Mouse (Mus musculus): ENCODE measurements around the gene Mgmt.

Gene Mgmt

DNA sequence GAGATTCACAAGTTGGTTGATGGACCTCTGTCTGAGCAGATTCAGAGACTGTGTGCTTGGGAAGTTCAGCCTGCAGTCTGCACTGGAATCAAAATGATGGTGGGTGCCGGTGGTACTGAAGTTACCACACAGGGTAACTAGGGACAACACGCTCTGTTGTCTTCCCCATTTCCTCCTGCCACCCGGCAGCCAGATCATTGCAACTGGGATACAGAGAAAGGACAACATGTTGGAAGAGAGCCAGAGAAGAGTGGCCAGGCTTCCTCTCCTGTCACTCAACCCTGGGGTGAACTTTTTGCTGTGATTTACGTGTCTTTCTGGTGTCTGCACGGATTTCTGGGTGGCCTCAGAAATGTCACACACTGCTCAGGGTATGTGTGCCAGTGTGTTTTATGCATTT, 107.4 kb downstream of the Mgmt start:
- no peak for DNase-seq (ENCODE audit: low spot score in 2 of 2)

DNA sequence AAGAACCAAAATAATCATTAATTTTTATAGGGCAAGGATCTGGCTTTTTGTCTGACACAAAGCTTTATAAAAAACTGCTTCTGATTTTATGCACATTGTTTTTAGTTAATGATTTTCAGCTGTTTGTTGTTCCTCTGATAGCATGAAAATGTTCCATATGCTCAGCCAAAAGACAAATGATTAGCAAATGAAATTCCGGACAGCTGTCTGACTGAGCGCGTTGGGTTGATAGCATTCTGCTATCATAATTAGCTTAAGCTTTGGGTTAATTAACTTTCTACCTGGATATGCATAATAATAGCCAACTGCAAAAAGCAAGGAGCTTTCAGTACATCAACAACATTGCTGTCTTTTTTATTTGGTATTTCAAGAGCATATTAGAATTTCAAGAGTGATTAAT, 108.0 kb downstream of the Mgmt start:
- DNase-seq (ENCODE audit: low spot score in 2 of 2): no peak

DNA sequence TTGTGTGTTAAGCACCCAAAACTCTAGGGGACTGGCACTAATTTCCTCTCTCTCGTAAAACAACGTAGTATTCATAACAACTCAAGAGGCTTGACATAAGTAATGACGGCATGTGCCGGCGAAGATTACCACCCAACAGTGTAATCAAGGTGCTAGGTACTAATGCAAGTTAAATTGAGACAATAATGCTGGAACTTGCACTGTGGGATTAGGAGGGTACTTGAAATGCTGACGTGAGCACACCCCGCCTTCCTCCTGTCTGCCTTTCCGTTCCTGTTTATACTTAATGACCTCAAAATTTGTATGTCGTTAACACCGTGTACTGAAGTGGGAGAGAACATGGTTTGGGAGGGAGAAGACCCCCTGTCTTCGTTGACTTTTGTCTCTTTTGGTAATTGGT, 110.9 kb downstream of the Mgmt start:
- no peak for DNase-seq (ENCODE audit: low spot score in 2 of 2)

DNA sequence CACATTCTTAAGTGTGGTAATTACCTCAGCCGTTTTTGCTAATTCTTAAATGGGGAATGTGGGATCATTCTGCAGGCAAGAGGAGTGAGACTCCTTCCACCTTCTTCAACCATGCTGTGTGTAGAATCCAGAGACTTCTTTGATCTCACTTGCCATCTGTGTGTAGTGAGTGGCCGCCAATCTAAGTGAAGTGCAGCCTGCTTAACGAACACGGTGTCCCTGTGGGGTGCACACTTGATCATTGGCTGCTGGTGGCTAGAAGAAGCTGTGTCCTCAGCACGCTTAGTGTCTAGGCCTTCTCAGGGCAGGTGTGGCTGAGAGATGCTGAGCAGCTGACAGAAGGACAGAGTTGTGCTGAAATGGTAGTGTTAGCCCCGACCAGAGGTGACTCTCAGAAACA, 113.9 kb downstream of the Mgmt start:
- DNase-seq (ENCODE audit: low spot score in 2 of 2): no peak

DNA sequence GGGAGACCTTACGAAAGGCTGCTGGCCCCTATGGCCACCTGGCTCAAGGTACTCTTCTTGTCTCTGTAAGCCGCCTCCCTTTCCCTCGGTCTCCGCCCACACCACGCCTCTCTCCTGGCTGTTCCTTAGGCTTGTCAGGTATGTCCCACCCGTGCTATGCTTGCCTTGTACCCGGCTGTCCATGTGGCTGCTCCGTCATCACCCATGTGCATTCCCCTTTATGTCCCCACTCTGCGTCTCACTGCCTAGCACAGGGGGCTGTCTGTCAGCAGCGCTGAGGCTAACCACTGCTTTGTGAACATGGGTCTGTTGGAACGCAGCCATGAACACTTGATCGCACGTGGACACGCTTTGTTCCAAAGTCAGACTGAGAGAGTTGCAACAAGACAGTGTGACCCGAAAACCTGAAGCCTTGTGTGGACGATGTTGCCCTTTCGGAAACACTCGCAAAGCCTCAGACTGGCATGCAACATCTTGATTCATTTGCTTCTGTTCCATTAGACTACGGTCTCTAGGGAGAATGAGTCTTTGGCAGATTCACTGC, 115.4 kb downstream of the Mgmt start:
- no peak for DNase-seq (ENCODE audit: low spot score in 2 of 2)

DNA sequence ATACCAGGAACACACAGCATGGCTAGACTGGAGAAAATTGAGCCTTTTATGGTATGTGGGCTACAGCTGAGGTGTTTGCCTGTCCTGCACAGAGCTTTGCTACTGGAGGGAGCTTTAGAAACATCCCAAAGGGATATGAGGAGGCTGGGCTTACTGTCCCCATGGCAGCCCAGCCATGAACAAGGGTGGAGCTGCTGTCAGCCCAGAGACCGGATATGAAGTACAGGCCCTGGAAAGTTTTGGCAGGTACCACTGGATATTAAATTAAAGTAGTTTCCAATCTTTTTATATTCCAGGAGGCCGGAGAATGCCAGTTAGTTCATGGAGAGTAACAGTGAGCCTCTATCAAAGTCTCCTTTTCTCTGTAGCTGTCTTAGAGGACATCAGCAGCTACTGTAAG, 116.0 kb downstream of the Mgmt start:
- DNase-seq (ENCODE audit: low spot score in 2 of 2): no peak

DNA sequence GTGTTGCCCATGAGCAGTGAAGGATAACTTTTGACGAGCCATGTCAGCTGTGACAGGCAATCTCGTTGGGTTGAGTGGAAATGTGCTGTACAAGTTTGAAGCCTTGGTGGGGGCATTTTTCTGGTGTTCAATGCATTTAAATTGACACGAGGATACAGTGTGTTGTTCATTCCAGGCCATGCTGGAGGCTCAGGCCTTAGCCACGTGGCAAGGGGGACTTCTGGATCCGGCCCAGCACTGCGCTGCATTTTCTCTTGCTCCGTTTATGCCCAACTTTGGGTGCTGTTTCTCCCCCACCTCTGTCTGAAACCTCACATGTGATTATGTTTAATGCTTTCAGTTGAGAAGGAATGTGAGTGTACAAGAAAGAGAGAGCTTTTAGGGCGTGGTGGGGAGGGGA, 118.3 kb downstream of the Mgmt start:
- DNase-seq (ENCODE audit: low spot score in 2 of 2): no peak

DNA sequence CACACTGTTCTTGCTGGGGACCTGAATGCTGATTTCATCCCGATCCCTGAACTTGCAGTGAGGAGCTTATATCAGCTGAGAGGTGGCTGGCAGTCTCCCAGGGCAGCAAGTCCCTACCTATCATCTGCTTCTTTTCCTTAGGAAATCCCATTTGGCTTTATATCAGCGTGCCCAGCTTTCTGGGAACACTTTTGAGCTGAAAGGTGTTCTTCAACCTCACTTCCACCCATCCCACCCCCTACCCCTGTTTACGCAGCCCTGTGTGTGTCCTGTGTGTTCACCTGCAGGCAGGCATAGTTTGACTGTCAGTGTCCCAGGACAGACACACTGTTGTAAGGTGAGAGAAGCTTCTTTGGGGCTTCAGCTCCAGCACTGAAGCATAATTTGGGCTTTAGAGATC, 119.0 kb downstream of the Mgmt start:
- no peak for DNase-seq (ENCODE audit: low spot score in 2 of 2)

DNA sequence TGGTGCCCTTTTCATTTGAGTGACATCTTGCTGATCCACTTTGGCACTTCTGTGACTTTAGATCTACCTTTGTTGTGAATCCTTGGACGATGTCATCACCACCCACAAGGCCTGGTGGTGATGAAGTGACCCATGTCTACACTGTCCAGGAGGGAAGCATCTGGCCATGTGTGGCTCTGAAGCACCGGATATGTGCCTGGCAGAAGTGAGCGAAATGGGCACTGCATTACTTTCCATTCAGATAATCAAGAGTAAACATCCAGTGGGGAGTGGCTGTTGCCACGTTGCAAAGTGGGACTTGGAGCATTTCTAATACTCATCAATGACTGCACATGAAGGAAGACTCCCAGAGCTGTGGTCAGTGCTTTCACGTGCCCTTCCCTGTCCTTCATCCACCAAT, 124.2 kb downstream of the Mgmt start:
- no peak for DNase-seq (ENCODE audit: low spot score in 2 of 2)

DNA sequence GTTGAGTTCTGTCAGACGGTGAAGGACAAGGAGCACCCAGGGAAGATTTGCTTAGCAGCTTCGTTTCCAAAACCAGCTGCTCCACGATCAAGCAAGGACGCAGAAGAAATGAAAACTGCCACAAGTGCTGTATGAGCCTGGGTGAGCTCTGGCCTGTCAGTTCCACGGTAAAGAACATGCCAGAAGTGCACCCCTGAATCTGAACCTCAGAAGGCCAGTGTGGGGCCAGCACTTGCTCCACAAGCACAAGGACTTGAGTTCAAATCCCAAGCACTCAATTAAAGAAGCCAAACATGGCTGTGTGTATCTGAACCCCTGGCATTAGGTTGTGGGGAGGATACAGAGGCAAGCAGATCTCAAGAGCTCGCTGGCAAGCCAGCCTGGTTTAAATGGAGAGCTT, 125.8 kb downstream of the Mgmt start:
- DNase-seq (ENCODE audit: low spot score in 2 of 2): no peak

DNA sequence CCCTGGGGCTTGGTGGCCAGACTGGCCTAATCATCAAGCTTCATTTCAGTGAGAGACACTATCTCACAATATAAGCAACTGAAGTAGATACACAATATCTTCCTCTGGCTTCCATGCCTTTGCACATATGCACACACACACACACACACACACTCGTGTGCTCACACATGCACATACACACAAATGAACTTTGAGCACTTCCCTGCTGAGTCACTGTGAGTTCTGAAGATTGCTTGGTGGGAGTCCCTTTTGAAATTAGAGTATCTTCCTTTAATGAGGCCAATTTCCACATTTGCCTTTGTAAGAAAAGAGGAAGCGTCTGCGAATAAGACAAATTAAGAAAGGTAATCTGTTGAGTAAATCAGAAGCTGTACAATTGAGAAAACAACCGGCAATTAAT, 136.4 kb downstream of the Mgmt start:
- DNase-seq (ENCODE audit: low spot score in 2 of 2): no peak

DNA sequence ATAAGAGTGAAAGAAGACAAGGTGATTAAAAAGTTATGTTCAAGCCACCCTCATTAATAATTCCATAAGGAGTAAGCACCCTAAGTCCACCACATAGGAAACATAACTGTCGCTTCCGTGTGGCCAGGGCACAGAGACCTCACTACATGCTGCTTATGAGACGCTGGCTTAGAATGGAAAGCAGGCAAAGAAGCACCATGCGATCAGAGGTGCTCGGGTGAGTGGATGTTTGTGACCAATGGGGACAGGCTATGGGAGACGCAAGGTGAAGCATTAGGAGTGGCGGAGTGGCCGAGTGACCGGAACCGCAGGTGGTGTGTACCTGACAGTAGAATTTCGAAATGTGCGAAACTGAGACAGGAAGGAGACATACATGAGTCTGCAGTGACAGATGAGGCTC, 138.8 kb downstream of the Mgmt start:
- DNase-seq (ENCODE audit: low spot score in 2 of 2): no peak

DNA sequence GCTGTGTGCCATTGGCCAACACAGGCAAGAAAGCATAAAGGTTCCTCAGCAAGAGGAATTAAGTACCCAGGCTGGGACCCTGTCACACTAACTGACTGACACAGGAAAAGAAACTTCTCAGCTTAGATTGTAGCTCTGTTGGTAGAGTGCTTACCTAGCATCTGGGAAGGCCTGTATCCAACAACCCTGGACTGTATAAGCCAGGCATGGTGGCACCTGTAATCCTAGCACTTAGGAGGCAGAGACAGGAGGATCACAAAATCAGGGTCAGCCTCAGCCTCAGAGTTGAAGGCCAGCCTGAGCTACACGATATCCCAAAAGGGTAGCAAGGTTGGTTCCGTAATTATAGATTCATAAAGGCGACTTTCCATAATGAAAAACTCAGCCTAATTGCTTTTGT, 140.6 kb downstream of the Mgmt start:
- DNase-seq (ENCODE audit: low spot score in 2 of 2): no peak

DNA sequence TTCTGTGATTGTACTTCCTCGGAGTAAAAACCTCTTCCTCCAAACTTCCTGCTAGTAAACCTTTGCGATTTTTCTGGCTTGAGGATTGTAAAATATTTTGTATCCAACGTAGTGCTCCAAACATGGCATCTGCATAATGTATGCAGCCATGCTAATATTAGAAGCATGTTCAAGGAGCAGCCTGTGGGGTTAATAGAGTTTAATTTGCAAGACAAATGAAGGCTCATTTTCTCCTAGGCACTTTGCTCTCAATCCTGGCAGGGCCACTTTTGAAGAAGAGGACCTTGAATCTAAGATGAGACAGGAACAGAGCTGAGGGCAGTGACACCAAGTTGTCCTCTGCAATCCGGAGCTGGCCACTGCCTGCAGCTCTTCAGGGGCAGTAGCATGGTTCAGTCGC, 141.5 kb downstream of the Mgmt start:
- DNase-seq (ENCODE audit: low spot score in 2 of 2): no peak

DNA sequence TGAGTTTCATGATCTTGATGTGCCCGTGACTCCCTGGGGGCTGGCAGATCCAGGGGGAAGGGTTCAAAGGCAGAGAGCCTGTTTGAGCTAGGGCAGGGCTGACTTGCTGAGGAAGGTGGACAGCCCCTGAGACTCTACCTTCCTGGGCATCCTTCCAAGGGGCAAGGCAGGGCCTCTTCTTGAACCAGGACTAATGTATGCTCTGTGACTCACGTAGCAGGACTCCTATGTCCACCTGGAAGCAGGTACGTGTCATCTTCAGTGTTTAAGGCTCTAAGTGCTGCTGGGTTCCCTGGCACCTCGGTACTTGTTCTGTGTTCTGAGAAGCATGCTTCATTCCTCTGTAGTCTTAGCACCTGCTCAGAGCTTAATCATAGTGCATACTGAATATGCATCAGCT, 143.1 kb downstream of the Mgmt start:
- DNase-seq (ENCODE audit: low spot score in 2 of 2): no peak

DNA sequence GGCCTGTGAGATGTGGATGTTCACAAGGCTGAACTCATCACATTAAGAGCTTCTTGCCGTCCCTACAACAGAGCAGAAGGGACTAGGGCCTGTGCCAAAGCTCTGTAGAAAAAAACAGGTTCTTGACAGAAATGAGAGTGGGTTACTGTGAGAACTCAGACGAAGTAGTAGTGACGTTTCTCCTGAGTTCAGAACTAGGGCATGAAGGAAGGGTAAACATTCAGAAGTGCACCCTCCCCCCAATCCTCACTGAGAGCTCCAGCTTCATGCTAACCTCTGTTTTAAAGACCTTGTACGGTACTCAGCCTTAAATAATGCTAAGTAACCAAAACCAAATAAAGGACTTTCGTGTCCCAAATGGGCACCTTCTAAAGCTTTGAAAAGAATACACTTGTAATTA, 143.5 kb downstream of the Mgmt start:
- no peak for DNase-seq (ENCODE audit: low spot score in 2 of 2)

DNA sequence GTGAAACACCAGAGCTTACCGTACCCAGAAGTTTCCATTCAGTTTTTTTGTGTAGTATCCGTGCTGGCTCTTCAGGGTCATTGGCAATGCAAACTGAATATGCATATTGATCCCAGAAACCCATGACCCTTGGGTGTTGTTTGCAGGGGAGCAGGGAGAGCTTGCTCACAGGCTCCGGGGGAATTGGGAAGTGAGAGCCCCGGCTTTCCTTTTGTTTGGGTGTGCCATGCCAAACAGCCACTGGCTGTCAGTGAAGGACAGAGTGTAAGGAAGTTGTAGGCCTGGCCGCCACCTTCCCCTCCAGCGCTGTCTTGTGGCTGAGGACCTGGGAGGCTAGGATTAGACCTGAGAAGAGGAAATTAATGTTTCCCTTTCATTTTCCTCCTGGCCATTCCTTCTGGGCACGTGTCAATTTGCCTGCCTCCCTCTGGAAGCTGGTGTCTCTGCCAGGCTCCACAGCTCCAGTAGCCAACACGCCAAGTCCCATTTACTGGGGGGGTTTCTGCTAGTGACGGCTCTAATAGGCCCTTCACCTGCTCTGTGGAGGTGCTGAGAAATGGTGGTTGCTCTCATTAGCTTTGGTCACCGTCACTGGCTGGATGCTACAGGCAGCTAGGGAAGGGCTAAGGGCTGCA, 144.0 kb downstream of the Mgmt start:
- no peak for DNase-seq (ENCODE audit: low spot score in 2 of 2)

DNA sequence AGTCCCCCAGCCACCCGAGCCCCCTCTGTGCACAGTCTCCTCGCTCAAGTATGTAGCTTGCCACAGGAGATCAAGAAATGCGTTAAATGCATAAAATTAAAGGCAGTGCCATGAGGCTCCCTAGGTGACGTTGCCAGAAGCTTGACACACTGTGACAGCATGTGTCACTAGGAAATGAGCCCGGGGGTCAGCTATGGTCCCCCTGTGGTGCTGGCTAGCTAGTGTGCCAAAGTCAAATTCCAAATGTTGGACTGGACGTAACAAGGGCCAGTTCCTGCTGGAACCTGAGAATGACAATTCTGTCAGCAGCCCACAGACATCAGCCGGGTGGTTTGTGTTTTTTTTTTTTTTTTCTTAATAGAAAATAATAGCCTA, 144.5 kb downstream of the Mgmt start:
- no peak for DNase-seq (ENCODE audit: low spot score in 2 of 2)

DNA sequence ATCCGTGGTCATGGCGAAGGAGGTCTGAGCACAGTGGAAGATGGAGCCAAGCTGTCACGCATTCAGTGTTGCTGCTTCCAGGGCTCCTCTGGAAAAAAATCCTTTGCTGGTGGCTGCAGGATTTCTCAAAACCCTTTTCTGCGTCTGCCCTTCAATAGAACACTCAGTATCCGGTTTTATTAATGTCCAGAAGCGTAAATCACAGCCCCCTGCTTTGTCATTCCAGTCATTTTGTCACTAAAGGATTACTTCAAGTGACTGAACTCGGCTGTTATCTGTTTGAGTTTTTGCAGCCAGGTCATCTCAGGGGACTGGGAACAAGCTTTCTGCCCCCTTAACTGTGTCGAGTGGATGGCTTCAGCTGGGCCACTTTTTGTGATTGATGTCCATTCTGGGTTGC, 146.2 kb downstream of the Mgmt start:
- no peak for DNase-seq (ENCODE audit: low spot score in 2 of 2)

DNA sequence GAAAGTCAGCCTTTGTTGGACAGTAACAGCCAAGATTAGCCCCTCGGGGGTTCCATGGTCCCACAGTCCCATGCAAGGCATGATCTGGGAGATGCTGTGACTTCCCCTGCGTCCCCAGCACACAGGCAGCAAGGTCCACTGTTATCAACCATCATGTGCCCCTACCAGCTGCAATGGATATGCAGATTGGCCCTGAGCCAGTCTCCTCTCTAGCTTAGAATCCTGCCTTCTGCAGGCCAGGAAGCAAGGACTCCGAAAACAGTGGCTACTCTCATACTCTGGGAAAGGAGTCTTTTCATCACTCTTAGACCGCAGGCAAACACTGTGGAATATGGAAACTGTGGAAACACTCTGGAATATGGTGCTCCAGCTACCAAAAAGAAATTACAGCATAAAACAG, 152.5 kb downstream of the Mgmt start:
- DNase-seq (ENCODE audit: low spot score in 2 of 2): no peak

DNA sequence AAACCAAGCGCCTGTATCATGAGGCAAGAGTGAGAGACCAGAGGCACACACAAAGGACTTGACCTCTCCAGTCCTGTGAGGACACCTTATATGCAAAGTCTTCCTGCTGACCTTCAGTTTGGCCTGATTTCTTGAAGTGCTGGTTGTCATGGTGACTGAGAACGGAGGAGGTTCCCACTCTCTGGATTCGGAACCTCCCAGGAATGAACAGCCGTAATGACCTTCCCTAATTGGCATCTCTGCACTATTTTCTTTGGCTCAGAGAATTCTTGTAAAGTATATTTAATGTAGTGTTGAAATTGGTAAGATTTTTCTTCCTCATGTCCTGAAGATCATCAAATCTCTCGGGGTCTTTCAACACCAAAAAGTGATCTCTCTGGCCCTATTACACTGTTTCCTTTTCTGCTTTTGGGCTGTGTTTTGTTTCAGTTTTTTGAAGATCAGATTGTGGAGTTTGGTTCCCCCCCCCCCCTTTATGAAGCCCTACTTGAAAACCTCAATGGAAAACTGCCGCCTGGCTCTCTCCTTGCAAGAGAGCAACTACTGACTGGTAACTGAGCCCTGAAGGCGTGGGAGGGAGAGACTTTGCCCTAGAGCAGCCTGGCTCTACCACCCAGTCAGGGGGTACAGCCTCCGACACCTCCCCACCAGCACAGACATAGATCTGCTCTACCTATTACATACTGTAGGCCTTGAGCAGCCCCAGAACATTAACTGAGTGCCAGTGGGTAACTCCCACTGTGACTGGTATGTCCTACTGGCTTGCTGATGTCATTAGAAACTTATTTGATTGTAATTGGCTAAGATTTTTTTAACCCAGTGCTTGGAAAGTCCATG, 153.9 kb downstream of the Mgmt start:
- no peak for DNase-seq (ENCODE audit: low spot score in 2 of 2)

DNA sequence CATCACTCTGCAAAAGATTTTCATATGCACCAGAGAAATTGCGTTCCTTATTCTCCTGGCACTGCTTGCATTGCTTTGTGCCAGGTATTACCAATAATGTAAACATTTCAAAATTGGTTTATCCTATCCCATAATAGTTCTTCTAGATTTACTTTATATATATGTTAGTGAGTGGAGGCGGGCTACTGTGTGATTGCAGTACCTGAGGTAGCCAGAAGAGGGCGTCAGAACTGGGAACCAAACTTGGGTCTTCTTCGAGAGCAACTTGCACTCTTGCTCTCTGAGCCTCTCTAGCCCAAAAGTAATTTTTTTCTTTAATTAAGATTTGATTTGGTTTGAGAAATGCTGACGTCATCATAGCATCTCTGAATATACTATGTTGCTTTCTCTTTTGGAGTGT, 159.9 kb downstream of the Mgmt start:
- no peak for DNase-seq (ENCODE audit: low spot score in 2 of 2)

DNA sequence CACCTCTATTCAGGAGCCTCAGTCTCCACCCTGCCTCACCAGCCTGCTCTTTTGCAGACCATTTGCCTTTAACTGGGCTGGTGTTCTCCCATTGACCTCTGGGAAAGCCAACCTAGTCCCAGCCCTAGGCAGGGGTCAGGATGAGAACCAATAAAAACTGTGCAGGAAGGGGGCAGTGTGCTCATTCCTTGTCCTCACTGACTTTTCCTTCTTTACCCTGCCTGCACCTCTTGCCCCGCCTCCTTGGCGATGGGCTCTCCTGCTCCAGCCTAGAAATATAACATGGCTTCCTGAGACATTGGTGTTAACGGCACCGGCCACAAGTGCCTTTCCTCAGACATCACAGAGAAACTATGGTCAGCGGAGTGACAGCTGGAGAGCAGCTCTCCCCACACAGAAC, 161.7 kb downstream of the Mgmt start:
- DNase-seq (ENCODE audit: low spot score in 2 of 2): no peak

DNA sequence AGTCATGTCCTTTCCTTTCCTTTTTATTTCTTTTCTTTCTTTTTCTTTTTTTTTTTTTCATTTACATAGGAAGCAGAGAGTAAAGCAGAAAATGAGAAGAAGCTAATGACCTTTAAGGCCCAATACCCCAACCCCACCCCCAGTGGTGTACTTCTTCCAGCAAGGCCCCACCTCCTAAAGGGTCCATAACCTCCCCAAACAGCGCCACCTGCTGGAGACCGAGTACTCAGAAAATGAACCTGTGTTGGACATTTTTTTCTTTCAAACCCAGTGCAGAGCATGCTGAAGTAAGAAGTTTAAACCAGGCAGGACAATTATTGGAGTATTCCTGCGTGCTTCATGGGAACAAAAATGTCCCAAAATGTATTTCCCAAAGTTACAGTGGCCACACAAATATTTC, 166.1 kb downstream of the Mgmt start:
- no peak for DNase-seq (ENCODE audit: low spot score in 2 of 2)
